Mouse (Mus musculus) lung, postnatal 0 days (tissue): ENCODE measurements around the gene Fau. TPM values are rescaled to one million over a fixed set of nuclear protein-coding genes. Genes with fewer than 3 reads are reported as not detected.

Experiments
- ATAC-seq: fragments of 200-750 bp; cut with Nextera tagmentation; 2 replicates; pipeline ENCODE4 v1.8.0; 2017; ENCODE audit warnings: moderate library complexity
- DNase-seq: peaks from one replicate; pipeline ENCODE4 v3.0.0-alpha.2; 2016; ENCODE audit warnings: low spot score
- H3K27ac ChIP-seq: fragments of 300-500 bp; sonication (generic); 2 replicates; pipeline ENCODE4 v1.5.1; 2014; ENCODE audit warnings: antibody characterized with exemption, mild to moderate bottlenecking, low read length, mixed read lengths
- H3K27me3 ChIP-seq: fragments of 300-500 bp; sonication (generic); replicated peaks from 2 replicates; pipeline ENCODE4 v1.6.1; 2014; ENCODE audit warnings: low read length, mixed read lengths; ENCODE audit not compliant: insufficient read depth
- H3K36me3 ChIP-seq: fragments of 300-500 bp; sonication (generic); 2 replicates; pipeline ENCODE4 v1.6.1; 2014; ENCODE audit warnings: low read length, mixed read lengths; ENCODE audit not compliant: insufficient read depth
- H3K4me1 ChIP-seq: fragments of 300-500 bp; sonication (generic); 2 replicates; pipeline ENCODE4 v1.6.1; 2014; ENCODE audit warnings: antibody characterized with exemption, low read depth, low read length, mixed read lengths; ENCODE audit not compliant: insufficient read depth
- H3K4me2 ChIP-seq: fragments of 300-500 bp; sonication (generic); replicated peaks from 2 replicates; pipeline ENCODE4 v1.6.1; 2014; ENCODE audit warnings: low read depth, mild to moderate bottlenecking, low read length, moderate library complexity, mixed read lengths
- H3K4me3 ChIP-seq: fragments of 300-500 bp; sonication (generic); 2 replicates; pipeline ENCODE4 v1.5.1; 2014; ENCODE audit warnings: low read depth, low read length
- H3K9ac ChIP-seq: fragments of 300-500 bp; sonication (generic); replicated peaks from 2 replicates; pipeline ENCODE4 v1.6.1; 2014; ENCODE audit warnings: low read depth, mild to moderate bottlenecking
- H3K9me3 ChIP-seq: fragments of 300-500 bp; sonication (generic); 2 replicates; pipeline ENCODE4 v1.6.1; 2016; ENCODE audit warnings: low read length, mixed read lengths
- CTCF ChIP-seq: IDR thresholded peaks from 2 replicates; pipeline ENCODE4 v1.5.1; 2016; ENCODE audit warnings: antibody characterized with exemption, mild to moderate bottlenecking
- EP300 ChIP-seq: IDR thresholded peaks from 2 replicates; pipeline ENCODE4 v1.6.1; 2016; ENCODE audit warnings: antibody characterized with exemption, mild to moderate bottlenecking, control low read depth
- WGBS: fragments of 180-500 bp; shearing (Covaris S2); extraction: QIAGEN DNeasy Blood & Tissue Kit; methylation state at CpG from one replicate; pipeline ENCODE4 v1.1.7; 2014; 5-methylcytosine and 5-hydroxymethylcytosine counted together
- polyA plus RNA-seq: library from polyadenylated mRNA; unstranded; fragments of >200 nt; fragmentation: Nextera tagmentation; extraction: Ambion mirVana; gene quantifications from 2 replicates; pipeline ENCODE4 v1.2.1, GENCODE M21; 2015

The Fau gene
- polyA plus RNA-seq, 1 experiment from 2014 or later: 827 TPM

DNA sequence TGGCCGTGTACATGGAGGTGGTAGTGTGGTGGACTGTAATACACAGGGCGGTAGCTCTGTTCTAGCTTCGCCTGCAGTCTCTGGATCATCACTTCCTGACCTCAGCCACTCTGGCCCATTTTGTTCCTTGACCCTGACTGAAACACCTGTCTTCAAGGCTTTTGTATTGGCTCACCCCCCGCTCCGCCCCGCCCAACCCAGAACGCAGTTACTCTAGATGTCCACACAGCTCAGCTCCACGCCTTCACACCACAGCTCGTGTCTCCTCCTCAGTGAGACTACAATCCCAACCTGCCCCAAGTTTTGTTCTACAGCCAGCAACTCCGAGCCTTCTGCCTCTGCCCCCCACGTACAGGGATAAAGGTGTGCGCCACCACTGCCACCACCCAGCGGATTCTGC is 31.2 kb downstream of the Fau start:
- WGBS: 91% methylated on average over 13 of the region's 13 CpGs
- Histone ChIP-seq H3K36me3 (0 out of 2 replicates have a peak, but pooled peaks cover 3% of the 10 kb centered on the region), H3K9me3 (no peaks in the 10 kb centered on the region)

DNA sequence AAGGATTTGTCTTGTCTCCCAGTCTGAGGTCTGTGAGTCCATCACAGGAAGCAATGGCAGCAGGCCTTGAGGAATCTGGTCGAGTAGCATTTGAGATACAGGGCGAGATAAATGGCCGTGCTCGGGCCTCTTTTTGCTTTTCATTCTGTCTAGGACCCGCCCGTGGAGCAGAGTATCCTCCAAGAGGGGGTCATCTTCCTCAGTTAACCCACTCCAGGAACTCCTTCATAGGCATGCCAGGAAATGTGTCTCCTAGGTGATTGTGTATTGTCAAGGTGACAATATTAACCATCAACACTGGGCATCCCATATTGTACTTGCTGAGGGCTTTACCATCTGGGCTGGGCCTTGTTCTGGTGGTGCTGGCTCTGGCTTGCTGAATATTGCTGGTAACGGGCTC is 36.5 kb downstream of the Fau start, which contains the start of gene AC131692.1:
AC131692.1 (plus strand) TSS at position 301 of the 400 bp plus-strand sequence.
- ATAC-seq: no peak
- Histone ChIP-seq H3K9me3 (no peaks in the 10 kb centered on the region), H3K9ac (no peak within 1 kb of the TSS), H3K4me2 (no peak within 1 kb of the TSS), H3K27ac (no peak within 1 kb of the TSS), H3K27me3 (no peaks in the 10 kb centered on the region), H3K36me3 (0 out of 2 replicates have a peak, but pooled peaks cover 3% of the 10 kb centered on the region), H3K4me3 (no peak within 1 kb of the TSS), H3K4me1 (no peaks in the 10 kb centered on the region)
- 82% methylated on average over 7 of the region's 7 CpGs for WGBS
- no peak for DNase-seq
- TF ChIP-seq EP300: no peak
- no peak for TF ChIP-seq CTCF

More for the DNA sequence above, 31.2 kb downstream of the Fau start:
- ATAC-seq (no peak), DNase-seq (no peak)
- H3K27me3 ChIP-seq: no peaks in the 10 kb centered on the region
- H3K4me3 ChIP-seq: no peak overlapping the region
- H3K27ac ChIP-seq: no peak overlapping the region
- 0 out of 2 replicates have a peak, but pooled peaks cover 5% of the 10 kb centered on the region for H3K4me1 ChIP-seq
- H3K9ac ChIP-seq: no peak overlapping the region
- TF ChIP-seq CTCF (no peak), EP300 (no peak)
- no peak overlapping the region for H3K4me2 ChIP-seq

DNA sequence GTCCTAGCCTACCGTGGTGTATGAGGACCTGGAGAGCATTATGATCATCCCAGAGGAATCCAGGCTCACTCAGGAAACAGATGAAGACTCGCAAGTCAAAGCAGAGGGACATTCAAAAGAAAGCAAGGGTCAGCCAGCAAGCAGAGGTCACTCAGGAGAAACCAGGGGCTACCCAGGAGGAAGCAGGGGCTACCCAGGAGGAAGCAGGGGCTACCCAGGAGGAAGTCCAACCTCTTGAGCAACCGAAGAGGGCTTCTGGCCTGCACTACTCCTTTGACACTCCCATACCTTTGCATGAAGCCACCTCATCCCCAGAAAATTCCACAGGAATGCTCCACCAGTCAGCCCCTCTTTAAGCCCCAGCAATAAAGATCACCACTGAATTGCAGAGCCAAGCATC is 40.2 kb downstream of the Fau start:
- H3K27me3 ChIP-seq: no peaks in the 10 kb centered on the region
- no peaks in the 10 kb centered on the region for H3K4me1 ChIP-seq
- no peak for ATAC-seq
- no peak overlapping the region for H3K4me3 ChIP-seq
- TF ChIP-seq CTCF: no peak
- no peak for TF ChIP-seq EP300
- H3K4me2 ChIP-seq: no peak overlapping the region
- H3K9me3 ChIP-seq: no peaks in the 10 kb centered on the region
- H3K9ac ChIP-seq: no peak overlapping the region
- DNase-seq: no peak
- 88% methylated on average over 3 of the region's 3 CpGs for WGBS
- no peaks in the 10 kb centered on the region for H3K36me3 ChIP-seq
- H3K27ac ChIP-seq: no peak overlapping the region

DNA sequence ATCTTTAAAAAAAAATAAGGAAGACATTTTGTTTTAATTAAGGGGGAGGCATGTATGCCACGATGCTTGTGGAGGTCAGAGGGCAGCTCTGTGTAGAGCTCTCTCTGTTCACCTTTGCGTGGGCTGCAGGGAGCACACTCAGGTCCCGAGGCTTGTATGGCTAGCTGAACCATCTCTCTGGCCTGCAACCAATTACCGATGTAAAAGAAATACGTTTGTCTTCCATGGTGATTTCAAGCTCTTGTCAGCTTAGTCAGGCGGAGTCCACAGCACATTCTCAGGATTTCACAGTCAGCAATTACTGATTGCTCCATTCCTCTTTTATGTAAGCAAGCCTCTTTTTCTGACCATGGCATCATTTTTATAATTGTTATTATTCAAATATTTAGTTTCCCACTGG is 43.5 kb downstream of the Fau start:
- Histone ChIP-seq H3K4me2 (no peak overlapping the region), H3K27ac (no peak overlapping the region), H3K36me3 (no peaks in the 10 kb centered on the region), H3K4me1 (no peaks in the 10 kb centered on the region), H3K4me3 (no peak overlapping the region), H3K9ac (no peak overlapping the region), H3K9me3 (no peaks in the 10 kb centered on the region), H3K27me3 (no peaks in the 10 kb centered on the region)
- DNase-seq: peak; percentile 14
- TF ChIP-seq CTCF (no peak), EP300 (no peak)
- 56% methylated on average over 6 of the region's 6 CpGs for WGBS
- no peak for ATAC-seq

DNA sequence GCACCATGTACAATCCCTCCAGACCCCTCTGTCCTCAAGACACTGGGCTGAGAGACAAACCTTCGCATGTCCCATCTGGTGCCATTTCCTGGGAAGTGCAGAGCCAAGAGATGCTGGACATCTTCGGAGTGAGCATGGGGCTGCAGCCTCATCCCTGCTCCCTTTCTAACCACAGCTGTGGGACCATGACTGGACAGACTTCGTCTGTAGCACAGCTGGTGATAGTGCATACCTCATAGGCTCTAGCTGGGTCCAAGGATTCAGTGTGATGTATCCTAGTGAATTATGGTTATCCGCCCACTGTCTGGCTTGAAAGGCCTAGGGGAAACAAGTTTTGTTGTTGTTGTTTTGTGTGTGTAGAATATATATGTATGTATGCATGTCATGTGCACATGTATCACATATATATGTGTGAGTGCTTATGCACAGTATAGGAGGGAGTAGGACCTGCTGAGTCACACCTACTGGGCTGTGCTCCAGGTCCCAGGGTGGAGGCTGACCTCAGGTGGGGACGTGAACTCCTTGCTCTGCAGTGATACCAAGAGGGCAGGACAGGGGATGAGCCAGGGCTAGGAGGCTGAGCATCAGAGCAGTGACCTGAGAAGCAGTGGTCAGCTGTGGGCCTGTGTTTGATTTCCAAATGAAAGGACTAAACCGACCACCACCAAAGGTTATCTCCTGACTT is 44.7 kb downstream of the Fau start:
- no peaks in the 10 kb centered on the region for H3K9me3 ChIP-seq
- no peaks in the 10 kb centered on the region for H3K27me3 ChIP-seq
- TF ChIP-seq CTCF (no peak), EP300 (no peak)

DNA sequence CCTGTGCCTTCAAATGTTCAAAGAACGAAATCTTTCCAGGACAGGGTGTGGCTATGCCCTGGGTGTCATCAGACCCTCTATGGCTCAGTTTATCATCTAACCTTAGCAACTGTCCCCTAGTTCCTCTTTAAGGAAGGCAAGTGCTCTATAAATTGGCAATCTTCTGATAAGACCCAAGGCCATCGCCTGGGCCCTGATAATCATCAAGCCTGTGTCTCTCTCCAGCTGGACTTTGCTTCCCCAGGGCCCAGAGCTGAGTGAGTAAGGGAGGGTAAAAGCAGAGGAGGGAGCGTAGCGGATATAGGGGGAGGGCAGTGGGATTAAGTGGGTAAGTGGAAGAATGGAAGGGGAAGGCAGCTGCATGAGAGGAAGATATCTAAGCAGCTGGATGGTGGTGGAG is 46.8 kb downstream of the Fau start:
- H3K27me3 ChIP-seq: no peaks in the 10 kb centered on the region
- H3K27ac ChIP-seq: no peak overlapping the region
- ATAC-seq: no peak
- DNase-seq: no peak
- WGBS: 76% methylated on average over 4 of the region's 4 CpGs
- no peak overlapping the region for H3K4me2 ChIP-seq
- no peaks in the 10 kb centered on the region for H3K4me1 ChIP-seq
- no peaks in the 10 kb centered on the region for H3K36me3 ChIP-seq
- TF ChIP-seq CTCF (no peak), EP300 (no peak)
- no peaks in the 10 kb centered on the region for H3K9me3 ChIP-seq
- H3K9ac ChIP-seq: no peak overlapping the region
- H3K4me3 ChIP-seq: no peak overlapping the region

More for the DNA sequence above, 44.7 kb downstream of the Fau start:
- Histone ChIP-seq H3K4me2 (no peak overlapping the region), H3K27ac (no peak overlapping the region), H3K4me1 (no peaks in the 10 kb centered on the region), H3K36me3 (no peaks in the 10 kb centered on the region), H3K4me3 (no peak overlapping the region), H3K9ac (no peak overlapping the region)
- ATAC-seq (no peak), DNase-seq (no peak)
- 78% methylated on average over 6 of the region's 6 CpGs for WGBS
